Mouse (Mus musculus) heart, postnatal 0 days (tissue): ENCODE measurements at regions not wholly inside any gene's neighbourhood (a gene's known extent, or its start where the extent isn't known, plus 50 kb on each side); places are given as distances from the start of the nearest gene placed in this dataset.

ENCODE experiments used
- CTCF ChIP-seq: IDR thresholded peaks from 2 replicates; pipeline ENCODE4 v1.5.1; 2016; ENCODE audit warnings: antibody characterized with exemption, control low read depth, low read depth
- EP300 ChIP-seq: IDR thresholded peaks from 2 replicates; pipeline ENCODE4 v1.6.1; 2016; ENCODE audit warnings: antibody characterized with exemption, low read depth

GRCm38 (mm10) chr2:137501236-137501635 lies 384.8 kb upstream of the Jag1 start:
- TF ChIP-seq CTCF (no peak), EP300 (no peak)
